Mouse (Mus musculus) gastrocnemius, adult 18-20 months (tissue): ENCODE results near the gene Tbck. TPM values are rescaled to one million over a fixed set of nuclear protein-coding genes. Genes with fewer than 3 reads are reported as not detected.

Source experiments
- DNase-seq: peaks from one replicate; pipeline ENCODE4 v3.0.0; 2021; ENCODE audit warnings: low spot score
- total RNA-seq, 2 experiments: library from RNA; stranded (reverse); gene quantifications; 2 replicates each; pipeline ENCODE4 v1.2.3; 2021

Tbck gene
- total RNA-seq, 2 experiments from 2014 or later, result 8.6 to 8.8 TPM

DNA sequence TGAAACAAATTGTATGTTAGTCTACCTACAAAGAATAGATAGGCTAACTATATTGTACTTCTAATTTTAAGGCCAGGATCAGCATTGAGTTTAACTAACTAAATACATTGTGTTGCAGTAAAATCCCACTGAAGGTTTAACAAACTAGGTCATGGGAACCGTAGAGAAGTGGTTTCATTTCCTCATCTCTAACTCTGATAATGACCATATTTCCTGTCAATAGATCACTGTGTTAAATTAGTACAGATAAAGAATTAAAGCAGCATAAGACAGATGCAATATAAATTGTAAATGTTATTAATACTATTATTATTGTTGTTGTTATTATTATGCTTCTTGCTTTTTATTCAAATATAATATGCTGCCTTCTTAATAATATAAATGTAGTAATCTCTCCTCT is 72.3 kb downstream of the Tbck start:
- DNase-seq, result no peak

DNA sequence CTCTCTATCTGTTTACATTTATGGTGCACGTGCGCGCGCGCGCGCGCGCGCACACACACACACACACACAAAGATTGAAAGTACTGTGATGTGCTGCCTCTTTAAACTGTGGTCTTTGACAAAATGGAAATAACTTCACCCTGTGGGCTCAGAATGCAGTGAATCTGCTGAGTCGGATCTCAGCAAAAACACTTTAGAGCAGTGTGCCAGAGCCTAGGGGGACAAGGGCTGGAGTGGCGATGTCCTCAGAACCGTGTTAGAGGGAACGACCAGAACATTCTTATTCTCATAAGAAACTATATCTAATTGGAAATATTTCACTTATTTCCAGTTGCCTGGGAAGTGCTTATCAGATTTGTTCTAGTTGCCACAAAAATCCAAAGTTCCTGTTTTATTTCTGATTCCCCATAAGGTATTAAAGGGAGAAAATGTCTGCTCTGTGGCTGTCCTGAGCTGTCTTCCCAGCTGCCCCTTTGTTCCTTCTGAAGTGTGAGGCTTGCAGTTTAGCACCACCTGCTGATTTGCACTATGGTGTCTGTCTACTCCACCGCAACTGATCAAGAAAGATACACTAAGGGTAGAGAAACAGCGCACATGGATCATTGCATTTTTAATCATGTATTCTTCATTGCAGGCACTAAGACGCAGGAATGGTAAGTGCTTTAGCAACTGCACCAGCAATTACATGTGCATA is 82.2 kb downstream of the Tbck start:
- DNase-seq, result no peak

DNA sequence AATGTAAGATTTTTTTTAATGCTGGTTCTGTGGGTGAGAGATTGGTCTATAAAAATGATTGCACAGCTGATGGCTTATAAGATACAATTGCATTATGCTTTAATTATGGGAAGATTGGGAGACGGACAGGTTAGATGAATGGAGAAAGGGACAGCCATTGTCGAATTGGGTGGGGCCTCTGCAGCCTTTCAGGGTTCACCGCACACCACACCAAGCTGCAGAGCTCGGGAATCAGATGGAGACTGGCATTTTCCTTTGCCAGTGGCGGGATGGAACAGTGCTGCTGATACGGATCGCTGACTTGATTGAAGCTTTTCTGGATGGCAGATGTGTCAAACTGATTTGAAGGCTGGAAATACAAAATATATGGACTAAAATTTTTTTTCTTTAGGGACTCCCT is 88.1 kb downstream of the Tbck start:
- no peak for DNase-seq

DNA sequence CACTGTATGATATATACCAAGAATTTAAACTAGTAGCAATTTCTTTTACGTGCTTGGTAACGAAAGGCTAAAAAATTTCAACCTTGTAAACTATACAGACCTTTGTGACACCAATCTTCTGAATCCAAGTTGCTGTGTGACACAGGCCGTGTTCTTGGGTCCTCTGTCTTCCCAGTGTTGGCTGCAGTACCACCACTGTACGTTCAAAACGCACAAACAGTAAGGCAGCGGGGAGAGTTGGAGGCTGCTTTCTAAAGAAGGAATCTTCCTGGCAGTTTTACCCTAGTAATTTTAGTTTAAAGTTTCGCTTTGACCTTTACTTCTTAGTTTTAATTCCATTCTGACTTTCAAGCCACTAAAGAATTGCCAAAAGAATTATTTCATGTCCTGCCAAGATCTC is 92.7 kb downstream of the Tbck start:
- no peak for DNase-seq

DNA sequence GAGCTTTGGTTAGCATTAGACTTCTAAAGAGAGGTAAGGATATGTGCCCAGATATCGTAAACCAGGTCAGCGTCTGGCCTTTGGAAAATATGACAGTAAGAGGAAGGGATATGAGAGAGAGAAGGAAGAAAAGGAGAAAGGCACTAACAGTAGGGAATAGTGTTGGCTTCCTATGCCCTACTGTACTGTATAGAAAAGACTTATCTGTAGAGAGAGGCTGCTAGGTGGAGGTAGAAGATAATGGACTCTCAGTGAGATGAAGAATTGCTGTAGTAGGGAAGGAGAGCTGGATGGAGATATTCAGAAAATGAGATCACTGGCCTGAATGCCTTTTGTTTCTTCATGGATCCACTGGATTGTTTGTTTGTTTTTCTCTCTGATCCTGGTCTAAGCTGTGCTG is 97.2 kb downstream of the Tbck start:
- no peak for DNase-seq

DNA sequence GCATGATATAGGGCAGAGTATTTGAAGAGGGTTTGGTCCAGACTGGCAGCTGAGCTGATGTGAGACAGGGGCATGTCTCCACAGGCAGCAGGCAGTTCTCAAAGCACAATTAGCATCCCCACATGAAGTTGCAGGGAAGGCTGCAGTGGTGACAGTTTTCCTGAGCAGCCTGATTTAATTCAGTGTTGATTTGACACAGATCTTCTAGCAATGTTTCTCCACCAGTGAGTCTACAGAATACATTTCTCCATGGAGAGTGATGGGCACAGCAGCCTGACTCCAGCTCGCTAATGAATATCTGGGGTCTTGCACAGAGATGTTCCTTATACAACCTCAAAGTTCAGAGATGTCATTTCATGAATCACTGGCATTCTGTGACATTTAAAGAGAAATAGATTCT is 99.1 kb downstream of the Tbck start:
- DNase-seq, result no peak

DNA sequence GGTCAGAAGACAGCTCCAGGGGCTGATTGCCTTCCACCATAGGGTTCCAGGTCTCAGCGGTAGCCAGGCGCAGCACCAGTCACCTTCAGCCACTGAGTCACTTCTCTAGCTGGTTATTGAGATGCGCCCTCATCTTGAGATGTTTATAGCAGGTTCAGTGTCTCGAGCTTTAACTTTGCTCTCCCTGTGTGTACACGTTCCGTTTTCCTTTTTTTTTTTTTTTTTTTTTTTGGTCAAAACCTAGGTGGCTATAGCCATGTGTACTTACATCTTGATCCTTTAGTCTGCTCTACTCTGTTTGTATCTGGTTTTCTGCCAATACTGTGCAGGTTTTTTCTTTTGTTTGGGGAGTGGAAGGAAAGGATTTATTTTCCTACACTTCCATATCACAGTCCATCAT is 100.8 kb downstream of the Tbck start:
- no peak for DNase-seq

DNA sequence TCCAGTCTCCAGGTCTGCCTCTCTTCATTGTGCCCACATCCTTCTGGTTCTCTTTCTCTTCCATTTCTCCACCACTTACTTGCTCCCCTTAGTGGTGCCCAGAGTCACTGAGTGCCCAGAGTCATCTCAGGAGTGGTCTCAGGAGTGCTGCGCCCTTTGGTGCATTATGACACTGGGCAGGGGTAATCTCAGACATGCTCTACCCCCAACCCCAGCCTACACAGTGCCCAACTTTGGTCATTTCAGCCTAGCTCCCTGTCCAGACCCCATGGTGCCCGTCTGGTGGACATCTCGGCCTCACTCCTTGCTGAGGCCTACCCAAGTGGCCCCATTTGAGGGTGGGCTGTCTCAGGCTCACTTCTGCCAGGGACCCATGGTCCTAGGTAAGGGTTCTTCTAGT is 102.7 kb downstream of the Tbck start:
- no peak for DNase-seq

DNA sequence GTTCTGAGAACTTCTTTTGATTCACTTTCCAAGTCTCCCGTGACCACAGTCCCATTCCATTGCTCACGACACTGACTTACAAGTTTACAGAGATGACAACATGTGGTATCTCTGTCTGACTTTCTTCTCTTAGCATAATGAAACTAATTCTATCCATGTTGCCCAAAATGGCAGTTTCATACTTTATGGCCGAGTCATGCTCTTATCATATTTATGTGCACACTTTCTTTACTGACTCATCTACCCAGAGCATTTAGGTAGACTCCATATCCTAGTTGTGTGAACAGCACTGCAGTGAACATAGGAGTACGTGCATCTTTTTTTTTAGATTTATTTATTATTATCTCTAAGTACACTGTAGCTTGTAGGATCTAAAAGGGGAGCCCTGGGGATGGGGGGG is 103.8 kb downstream of the Tbck start:
- DNase-seq, result no peak

DNA sequence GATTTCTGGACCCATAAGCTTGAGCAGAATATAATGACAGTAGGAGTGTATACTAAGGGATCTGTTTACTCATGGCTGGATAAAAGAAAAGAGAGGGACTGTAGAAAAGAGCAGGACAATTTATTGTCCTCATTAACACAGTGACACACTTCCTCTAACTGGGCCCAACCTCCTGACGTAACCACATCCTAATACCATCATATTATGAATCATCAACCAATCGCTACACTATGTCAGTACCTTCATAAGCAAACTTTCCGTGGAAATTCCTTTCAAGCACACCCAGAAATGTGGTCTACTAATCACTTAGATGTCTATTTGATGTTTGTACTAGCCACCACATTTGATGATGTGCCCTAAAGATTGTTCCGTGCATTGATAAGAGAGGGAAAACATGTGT is 107.2 kb downstream of the Tbck start:
- DNase-seq, result no peak

DNA sequence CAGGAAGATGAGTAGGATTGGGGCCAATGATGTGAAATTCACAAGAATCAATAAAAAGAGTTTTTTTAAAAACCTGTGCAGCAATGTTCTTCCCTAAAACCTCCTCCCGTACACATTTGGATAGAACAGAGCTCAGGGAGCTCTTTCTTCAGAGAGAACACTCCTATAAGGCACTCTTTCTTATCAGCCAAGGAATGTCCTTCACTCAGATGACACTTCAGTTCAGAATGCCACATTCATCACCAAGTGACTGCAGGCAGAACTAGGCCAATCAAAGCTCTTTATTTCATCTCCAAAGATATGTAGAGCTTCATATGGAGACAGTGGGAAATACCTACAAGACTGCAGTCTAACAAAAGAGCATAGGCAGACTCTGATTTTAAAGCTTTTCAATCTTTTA is 116.3 kb downstream of the Tbck start:
- DNase-seq, result no peak

DNA sequence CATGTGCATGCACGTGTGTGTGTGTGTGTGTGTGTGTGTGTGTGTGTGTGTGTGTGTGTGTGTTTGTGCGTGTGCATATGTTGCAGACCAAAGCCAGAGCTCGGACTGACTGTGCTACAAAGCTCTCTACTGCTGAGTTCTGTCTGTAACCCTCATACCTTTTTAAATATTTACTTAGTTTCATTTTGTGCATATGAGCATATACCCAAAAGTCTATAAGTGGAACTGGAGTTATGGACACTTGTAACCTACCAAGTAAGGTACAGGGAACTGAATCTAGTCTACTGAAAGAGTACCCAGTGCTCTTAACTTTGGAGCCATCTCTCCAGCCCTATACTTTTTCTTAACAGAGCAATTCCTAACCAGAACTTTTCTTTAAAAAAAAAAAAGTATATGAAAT is 118.0 kb downstream of the Tbck start:
- DNase-seq, result no peak

DNA sequence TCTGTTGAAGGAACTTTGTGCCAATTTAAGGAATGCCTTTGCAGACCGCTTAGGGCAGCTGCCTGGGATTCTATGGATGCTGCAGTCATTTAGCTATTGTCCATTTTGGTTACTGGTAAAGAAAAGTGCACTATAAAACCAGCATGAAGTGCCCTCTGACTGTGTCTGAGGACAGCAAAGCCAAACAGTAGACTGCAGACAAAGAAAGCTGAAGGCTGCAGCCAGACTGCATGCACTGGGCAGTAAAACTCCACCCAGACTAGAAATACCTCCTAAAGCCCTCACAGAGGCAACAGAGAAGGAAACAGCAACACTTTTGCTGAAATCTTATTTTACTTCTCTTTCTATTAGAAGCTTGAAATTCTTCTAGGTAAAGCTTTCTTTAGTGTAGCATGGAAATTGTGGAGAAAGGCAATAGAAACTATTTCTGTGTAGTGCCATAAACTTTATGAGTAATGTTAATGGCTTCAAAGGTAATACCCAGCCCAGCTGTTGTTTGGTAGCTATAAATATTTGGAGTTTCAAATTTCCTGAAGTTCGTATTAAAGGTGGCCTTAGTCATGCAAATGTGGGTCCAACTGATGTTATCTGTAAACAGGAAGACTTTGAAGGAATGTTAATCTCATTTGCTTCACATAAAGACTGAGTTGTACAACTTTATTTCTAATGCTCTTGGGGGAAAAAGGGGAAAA is 124.1 kb downstream of the Tbck start:
- DNase-seq, result no peak

DNA sequence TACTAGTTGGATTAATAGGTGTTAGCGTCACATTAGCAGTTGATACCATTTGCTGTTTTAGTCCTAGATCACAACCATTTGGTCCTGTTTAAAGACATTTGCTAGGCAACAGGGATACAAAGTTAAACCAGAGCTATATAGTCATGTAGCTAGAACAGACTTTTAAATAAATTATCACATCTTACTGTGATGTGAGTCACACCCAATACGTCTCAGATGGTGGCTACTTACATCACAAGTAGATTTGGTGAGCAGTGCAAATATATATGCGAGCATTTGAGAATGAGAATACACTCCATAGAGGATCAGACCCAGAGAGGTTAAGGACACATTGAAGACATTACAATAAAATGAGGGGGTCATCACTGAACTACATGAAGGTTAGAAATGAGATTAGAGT is 125.0 kb downstream of the Tbck start:
- no peak for DNase-seq

DNA sequence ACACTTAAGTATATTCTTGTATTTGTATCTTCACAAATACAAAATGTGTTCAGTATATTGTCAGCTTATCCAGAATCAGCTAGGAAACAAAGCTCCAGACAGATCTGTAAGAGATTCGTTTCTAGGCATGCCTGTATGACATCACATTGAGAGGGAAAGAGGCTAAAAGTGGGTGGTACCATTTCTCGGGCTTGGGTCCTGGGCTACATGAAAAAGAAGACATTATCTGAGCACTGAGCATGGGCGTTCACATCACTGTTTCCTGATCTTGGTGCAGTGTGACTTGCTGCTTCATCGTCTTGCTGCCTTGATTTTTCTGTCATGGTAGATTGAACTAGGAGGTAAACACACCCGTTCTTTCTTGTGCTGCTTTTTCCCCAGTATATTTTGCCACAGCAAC is 127.8 kb downstream of the Tbck start:
- no peak for DNase-seq

DNA sequence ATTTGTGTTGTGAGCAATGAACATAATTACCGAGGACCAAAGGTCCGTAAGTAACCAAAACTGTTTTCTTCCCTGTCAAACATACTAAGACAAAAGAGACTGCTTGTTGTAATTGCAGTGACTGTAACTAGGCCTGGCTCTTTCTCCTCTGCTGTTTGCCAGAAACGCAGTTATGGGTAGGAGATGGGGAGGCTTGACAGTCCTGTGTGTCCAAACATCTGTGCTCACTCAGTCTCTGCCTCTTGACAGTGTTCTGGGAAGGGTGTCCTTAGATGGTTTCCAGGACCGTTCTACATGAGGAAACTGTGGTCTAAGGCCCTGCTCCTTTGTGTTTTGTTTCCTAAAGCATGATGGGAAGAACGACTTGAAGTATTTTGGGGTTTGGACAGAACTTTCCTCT is 128.4 kb downstream of the Tbck start:
- DNase-seq, result no peak

DNA sequence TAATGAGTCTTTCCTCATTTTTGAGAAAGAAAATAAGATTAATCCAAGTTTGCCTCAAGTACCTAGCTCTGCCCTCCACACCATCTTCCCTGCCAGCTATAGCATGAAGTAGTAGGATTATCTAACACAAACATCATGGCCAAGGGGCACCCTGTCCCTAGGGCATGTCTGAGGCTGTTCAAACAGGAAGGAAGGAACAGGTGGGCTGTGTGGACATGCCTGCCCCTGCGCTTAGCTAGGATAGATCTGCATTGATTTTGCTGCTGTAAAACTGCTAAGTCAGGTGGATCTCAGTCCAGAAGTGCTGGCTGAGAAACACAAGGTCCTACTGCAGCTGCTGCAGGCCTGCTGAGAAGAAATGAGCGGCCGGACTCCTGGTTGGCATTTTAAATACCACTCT is 129.2 kb downstream of the Tbck start:
- DNase-seq, result no peak

DNA sequence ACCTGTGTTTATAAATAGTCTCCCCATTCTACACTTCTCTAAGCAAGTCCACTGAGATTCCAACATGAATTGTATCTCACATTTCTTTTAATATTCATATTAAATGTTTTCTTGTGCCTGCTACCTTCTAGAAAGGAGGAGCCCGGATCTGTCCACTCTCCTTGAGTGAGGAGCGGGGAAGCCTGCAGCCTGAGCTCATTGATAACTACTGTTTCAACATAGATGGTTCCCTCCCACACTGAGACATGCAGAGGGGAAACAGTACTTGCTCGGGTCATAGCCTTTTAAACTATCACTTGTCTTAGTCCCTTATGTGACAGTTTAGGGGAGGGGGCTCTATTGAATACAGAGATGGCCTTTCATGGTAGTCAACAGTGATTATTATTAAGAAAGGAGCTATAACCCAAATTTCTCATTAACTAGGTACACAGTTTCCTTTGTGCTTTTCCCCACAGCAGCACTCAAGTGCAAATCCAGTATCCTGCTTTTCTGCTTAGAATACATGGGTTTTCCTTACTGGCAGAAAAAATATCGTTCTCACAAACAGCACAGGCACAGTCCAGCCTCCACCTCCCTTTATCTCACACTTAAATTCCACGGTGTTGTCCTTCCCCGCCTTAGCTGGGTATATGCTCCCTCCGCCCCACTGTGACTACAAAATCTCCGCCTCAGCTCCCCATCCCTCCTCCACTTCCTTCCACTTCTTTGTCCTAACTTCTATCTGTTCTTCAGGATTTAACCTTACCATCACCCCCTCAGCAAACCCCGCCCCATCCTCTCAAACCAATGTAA is 130.0 kb downstream of the Tbck start:
- no peak for DNase-seq

DNA sequence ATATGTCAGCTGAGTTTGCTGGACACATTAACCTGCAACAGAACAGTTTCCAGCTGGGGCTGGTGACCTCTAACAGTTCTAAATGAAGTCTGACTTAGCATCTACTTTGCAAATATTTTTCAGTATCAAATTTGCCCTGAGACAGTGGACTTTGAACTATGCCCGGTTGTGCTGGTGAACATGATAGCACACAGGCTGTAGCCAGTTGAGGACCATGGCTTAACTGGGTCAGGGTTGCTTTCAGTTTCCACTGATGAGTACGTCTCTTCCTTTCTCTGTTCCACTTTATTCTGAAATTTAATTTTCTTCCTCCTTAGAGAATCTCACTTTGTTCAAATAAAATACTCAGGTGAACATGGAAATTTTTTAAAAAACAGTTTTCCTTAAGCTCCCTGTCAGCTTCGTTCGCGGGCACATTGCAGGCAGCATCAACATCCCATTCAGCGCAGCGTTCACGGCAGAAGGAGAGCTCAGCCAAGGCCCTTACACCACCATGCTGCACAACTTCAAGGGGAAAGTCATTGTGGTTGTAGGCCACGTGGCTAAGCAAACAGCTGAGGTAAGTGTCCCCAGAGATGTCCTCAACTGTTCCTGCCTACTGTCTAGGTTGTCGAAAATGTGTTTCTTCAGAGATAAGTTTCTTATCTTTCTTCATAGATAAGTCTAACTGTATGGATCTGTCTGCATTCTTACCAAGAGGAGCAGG is 131.0 kb downstream of the Tbck start:
- no peak for DNase-seq

DNA sequence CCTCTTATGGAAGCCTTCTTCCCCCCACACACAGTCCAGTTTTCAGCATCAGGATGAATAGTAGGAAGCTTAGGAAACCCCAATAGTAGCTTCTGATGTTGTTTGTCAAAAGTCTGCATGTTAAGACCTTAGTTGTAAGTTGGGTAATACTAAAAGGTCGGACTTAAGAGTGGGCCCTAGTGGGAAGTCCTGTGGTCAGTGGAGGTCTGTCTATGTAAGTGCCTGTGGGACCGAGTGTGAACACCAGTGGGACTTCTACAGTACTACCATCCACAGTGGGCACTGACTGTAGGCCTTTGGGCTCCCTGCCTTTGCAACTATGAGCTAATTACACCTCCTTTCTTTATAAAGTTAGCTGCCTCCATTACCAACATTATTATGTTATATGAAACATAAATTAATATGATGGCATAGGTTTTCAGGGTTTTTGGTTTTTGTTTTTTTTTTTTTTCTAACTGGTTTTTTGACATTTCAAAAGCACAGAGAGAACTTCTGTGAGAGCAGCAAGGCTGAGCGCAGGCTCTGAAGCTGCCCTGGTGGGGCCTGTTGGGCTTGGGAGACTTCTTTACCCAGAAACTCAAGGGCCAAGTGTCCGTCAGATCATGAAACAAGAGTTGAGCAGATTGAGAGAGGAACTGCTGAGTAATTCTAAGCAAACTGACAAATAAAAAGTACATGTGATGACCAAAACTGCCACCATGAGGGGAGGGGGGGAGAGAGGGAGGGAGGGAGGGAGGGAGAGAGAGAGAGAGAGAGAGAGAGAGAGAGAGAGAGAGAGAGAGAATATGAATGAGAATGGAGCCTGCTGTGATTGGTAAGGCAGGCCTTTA is 131.8 kb downstream of the Tbck start:
- DNase-seq, result no peak

DNA sequence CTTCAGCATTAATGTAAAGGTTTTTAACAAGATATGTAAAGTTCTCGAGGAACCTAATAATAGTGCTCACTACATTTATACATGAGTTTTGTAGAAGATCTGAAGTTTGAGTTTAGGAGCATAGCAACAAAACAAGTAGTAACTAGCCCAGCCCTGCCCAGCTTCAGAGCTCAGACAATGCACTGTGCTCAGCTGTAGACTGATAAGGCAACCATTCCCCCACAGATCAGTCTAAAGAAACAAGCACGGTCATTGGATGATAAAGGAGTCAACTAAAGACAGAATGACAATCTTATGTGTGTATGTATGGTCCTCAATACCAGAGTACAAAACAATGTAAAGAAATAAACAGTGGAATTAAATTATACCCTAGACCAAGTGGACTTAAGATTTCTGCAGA is 135.5 kb downstream of the Tbck start:
- no peak for DNase-seq
